Mouse (Mus musculus) heart, postnatal 0 days (tissue): ENCODE measurements around the gene Arpc3. TPM values are rescaled to one million over a fixed set of nuclear protein-coding genes. Genes with fewer than 3 reads are reported as not detected.
A peak's percentile ranks its signal among the peaks of the same experiment; 100 is the strongest.
"Not testable (repeated sequence)": the region's sequence is repeated elsewhere in the genome, so short reads cannot be mapped to it uniquely, and the experiment has no call there.

Experiments used
- ATAC-seq: fragments of 200-750 bp; cut with Nextera tagmentation; 2 replicates; pipeline ENCODE4 v1.8.0; 2017; ENCODE audit warnings: low read depth, moderate number of reproducible peaks, moderate library complexity; ENCODE audit not compliant: insufficient read depth
- DNase-seq: peaks from one replicate; pipeline ENCODE4 v3.0.0-alpha.2; 2016; ENCODE audit warnings: low spot score
- H3K27ac ChIP-seq: fragments of 300-500 bp; sonication (generic); 2 replicates; pipeline ENCODE4 v1.5.1; 2014; ENCODE audit warnings: low read depth, mild to moderate bottlenecking
- H3K27me3 ChIP-seq: fragments of 300-500 bp; sonication (generic); 2 replicates; pipeline ENCODE4 v1.6.1; 2014; ENCODE audit warnings: low read length, mixed read lengths; ENCODE audit not compliant: control insufficient read depth, insufficient read depth
- H3K36me3 ChIP-seq: fragments of 300-500 bp; sonication (generic); replicated peaks from 2 replicates; pipeline ENCODE4 v1.6.1; 2014; ENCODE audit warnings: low read length, mixed read lengths; ENCODE audit not compliant: control insufficient read depth, insufficient read depth
- H3K4me1 ChIP-seq: fragments of 300-500 bp; sonication (generic); 2 replicates; pipeline ENCODE4 v1.6.1; 2014; ENCODE audit warnings: antibody characterized with exemption; ENCODE audit not compliant: control insufficient read depth, insufficient read depth
- H3K4me2 ChIP-seq: fragments of 300-500 bp; sonication (generic); 2 replicates; pipeline ENCODE4 v1.6.1; 2014; ENCODE audit warnings: low read depth, mild to moderate bottlenecking, low read length, moderate library complexity
- H3K4me3 ChIP-seq: fragments of 300-500 bp; sonication (generic); 2 replicates; pipeline ENCODE4 v1.5.1; 2014; ENCODE audit warnings: low read depth, low read length
- H3K9ac ChIP-seq: fragments of 300-500 bp; sonication (generic); replicated peaks from 2 replicates; pipeline ENCODE4 v1.6.1; 2014; ENCODE audit warnings: low read depth, low read length, mixed read lengths
- H3K9me3 ChIP-seq: fragments of 300-500 bp; sonication (generic); replicated peaks from 2 replicates; pipeline ENCODE4 v1.6.1; 2016; ENCODE audit warnings: low read length; ENCODE audit not compliant: control insufficient read depth
- CTCF ChIP-seq: IDR thresholded peaks from 2 replicates; pipeline ENCODE4 v1.5.1; 2016; ENCODE audit warnings: antibody characterized with exemption, control low read depth, low read depth
- EP300 ChIP-seq: IDR thresholded peaks from 2 replicates; pipeline ENCODE4 v1.6.1; 2016; ENCODE audit warnings: antibody characterized with exemption, low read depth
- WGBS: fragments of 180-500 bp; shearing (Covaris S2); extraction: QIAGEN DNeasy Blood & Tissue Kit; methylation state at CpG from one replicate; pipeline ENCODE4 v1.1.7; 2014; 5-methylcytosine and 5-hydroxymethylcytosine counted together
- polyA plus RNA-seq: library from polyadenylated mRNA; unstranded; fragments of >200 nt; fragmentation: Nextera tagmentation; extraction: Ambion mirVana; gene quantifications from 2 replicates; pipeline ENCODE4 v1.2.1, GENCODE M21; 2015
- total RNA-seq: library from RNA; depleted of rRNA; stranded (reverse); fragments of >200 nt; gene quantifications from 2 replicates; pipeline ENCODE4 v1.2.3, GENCODE M21; 2014; ENCODE audit warnings: low replicate concordance

Arpc3 gene
- total and polyA plus RNA-seq, 2 experiments from 2014 or later = 106 to 157 TPM

DNA sequence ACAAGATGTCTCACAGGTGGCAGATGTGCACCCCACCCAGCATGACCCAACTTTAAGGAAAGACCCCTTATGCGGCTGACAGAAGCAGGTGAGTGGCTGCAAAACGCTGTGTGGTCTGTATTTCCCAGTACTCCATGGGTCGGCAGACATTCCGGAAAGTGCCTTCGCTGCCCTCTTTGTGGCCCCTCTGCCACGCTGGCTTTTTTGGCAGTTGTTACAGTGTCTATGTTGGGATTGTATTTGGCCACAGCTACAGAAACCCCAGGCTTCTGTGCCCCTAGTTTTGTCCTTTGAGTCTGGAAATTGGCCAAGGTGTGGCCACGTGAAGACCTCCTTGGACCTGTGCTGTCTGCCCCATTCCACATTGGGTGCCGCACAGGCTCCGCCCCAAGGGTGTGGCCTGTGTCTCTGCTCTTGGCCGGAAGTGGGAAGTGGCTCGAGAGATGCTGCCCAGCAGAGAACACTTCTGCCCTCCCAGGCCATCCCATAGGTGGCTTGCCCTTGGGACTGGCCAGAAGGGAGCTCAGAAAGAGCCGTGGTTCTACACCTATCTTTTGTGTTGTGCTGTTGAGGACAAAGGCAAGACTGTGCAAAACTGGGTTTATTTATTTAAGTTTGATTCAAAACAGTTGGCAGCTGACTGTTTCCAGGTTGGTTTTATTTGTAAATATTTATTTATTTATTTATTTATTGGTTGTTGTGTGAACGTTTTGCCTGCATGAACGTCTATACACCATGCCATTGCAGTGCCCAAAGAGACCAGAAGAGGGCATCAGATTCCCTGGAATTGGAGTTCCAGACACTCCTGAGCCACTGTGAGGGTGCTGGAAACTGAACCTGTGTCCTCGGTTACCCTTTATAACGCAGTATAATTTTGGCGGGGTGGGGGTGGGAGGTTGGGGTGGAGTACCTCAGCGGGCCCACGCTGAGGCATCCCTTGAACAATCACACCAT, 18.3 kb downstream of the Arpc3 start:
- Histone ChIP-seq H3K4me2 (no peak overlapping the region), H3K9ac (no peak overlapping the region), H3K36me3 (peaks cover 30% of the 10 kb centered on the region), H3K27me3 (no peaks in the 10 kb centered on the region), H3K9me3 (no peaks in the 10 kb centered on the region), H3K4me1 (no peaks in the 10 kb centered on the region), H3K4me3 (no peak overlapping the region), H3K27ac (no peak overlapping the region)
- ATAC-seq (no peak), DNase-seq (no peak)
- no peak for TF ChIP-seq EP300
- no peak for TF ChIP-seq CTCF
- WGBS = 84% methylated on average over 19 of the region's 19 CpGs

DNA sequence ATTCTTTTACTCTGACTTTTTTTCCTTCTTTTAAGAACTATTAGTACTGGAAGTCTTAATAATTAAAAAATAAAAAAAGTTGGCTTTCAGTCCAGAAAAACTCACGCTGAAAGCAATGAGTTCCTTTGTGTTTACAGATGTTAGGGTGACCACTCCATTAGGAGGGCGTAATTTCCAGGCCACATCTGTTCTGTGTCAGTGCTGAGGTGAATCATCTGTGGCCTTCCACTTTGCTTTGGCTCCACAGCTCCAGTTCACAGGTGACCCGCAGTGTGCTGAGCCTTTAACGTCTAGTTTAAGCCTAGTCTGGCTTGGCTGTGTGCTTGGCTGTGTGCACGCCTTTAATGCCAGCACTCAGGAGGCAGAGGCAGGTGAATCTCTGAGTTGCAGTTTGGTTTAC, 20.2 kb downstream of the Arpc3 start:
- Histone ChIP-seq H3K36me3 (peaks cover 11% of the 10 kb centered on the region), H3K4me1 (no peaks in the 10 kb centered on the region), H3K4me3 (no peak overlapping the region), H3K4me2 (no peak overlapping the region), H3K27ac (no peak overlapping the region), H3K9ac (no peak overlapping the region), H3K9me3 (no peaks in the 10 kb centered on the region), H3K27me3 (no peaks in the 10 kb centered on the region)
- no peak for TF ChIP-seq EP300
- TF ChIP-seq CTCF = no peak
- no peak for ATAC-seq
- DNase-seq = no peak
- WGBS = 80% methylated on average over 5 of the region's 5 CpGs

DNA sequence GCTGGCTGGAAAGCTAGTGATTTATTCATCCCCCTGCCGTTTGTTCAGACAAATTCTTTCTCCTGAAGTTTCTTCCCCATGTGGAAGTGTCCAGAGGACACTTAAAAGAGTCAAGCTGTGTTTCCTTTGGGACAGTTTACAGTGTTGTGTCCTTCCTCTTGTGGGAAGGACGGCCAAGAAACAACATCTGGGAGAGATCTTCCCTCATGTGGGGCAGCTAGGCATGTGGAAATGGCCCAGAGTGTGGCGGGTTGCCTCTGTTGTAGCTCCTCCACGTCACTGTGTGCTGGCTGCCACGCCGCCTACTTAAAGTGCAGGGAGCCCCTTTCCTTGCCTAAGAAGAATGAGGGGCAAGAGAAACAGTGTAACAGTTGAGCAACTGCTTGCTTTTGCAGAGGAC, 21.1 kb downstream of the Arpc3 start:
- no peak for ATAC-seq
- no peak overlapping the region for H3K9ac ChIP-seq
- no peaks in the 10 kb centered on the region for H3K9me3 ChIP-seq
- 50% methylated on average over 6 of the region's 6 CpGs for WGBS
- H3K4me3 ChIP-seq = no peak overlapping the region
- no peak overlapping the region for H3K4me2 ChIP-seq
- TF ChIP-seq EP300 (no peak), CTCF (no peak)
- no peaks in the 10 kb centered on the region for H3K27me3 ChIP-seq
- DNase-seq = no peak
- H3K27ac ChIP-seq = no peak overlapping the region
- H3K4me1 ChIP-seq = no peaks in the 10 kb centered on the region
- peaks cover 4% of the 10 kb centered on the region; the same call in 1 of the 2 replicates for H3K36me3 ChIP-seq

DNA sequence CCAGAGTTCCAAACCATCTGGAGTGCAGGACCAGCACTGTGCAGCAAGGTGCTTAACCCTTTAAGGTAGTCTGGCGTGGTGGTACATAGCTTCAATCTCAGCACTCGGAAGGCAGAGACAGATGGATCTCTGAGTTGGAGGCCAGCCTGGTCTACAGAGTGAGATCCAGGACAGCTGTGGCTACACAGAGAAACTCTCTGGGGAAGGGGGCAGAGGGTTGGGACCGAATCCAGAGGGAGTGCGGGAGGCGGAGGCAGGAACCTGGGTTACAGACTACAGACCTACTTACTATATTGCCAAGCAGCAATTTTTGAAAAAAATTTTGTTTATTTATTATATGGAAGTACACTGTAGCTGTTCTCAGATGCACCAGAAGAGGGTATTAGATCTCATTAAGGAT, 22.7 kb downstream of the Arpc3 start:
- Histone ChIP-seq H3K36me3 (peaks cover 4% of the 10 kb centered on the region; the same call in 1 of the 2 replicates), H3K27ac (no peak overlapping the region), H3K4me2 (no peak overlapping the region), H3K27me3 (no peaks in the 10 kb centered on the region), H3K4me3 (no peak overlapping the region), H3K9ac (no peak overlapping the region), H3K9me3 (no peaks in the 10 kb centered on the region), H3K4me1 (no peaks in the 10 kb centered on the region)
- no peak for TF ChIP-seq EP300
- no peak for TF ChIP-seq CTCF
- DNase-seq (no peak), ATAC-seq (no peak)
- WGBS = 93% methylated on average over 5 of the region's 5 CpGs

DNA sequence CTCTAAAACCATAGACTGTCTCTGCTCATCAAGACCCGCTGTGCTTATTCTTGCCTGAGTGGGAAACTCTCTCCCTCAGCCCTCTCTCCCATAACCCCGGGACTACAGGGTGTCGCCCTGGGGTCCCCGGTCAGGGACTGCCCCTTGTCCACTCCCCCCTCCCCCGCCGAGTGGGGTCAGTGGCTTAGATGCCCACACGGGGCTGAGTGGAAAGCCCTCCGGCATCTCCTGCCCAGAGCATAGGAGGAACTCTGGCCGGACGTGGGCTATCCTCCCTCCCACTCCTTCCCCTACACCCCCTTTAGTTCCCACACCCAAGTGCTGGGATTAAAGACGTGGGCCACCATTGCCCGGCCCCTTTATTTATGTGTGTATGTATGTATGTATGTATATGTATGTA, 23.8 kb downstream of the Arpc3 start:
- Histone ChIP-seq H3K27me3 (no peaks in the 10 kb centered on the region), H3K27ac (no peak overlapping the region), H3K9me3 (no peaks in the 10 kb centered on the region), H3K9ac (no peak overlapping the region), H3K4me2 (no peak overlapping the region), H3K4me1 (no peaks in the 10 kb centered on the region), H3K36me3 (peaks cover under 1% of the 10 kb centered on the region; the same call in 1 of the 2 replicates), H3K4me3 (no peak overlapping the region)
- TF ChIP-seq CTCF = no peak
- TF ChIP-seq EP300 = no peak
- DNase-seq = no peak
- WGBS = 87% methylated on average over 12 of the region's 12 CpGs
- ATAC-seq = no peak

DNA sequence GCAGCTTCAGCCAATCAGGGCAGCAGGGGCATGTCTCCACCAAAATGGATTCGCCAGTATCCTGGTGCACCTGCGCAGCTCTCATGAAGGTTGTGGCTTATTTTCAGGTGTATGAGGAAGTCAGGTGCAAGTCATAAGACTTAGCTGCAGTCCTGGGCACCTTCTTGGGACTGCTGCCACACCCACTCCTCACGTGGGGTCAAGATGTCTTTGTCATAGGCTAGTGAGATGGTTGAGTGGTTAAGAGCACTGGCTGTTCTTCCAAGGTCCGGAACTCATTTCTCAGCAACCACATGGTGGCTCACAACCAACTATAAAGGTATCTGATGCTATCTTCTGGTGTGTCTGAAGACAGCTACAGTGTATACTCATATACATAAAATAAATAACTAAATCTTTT, 29.0 kb downstream of the Arpc3 start:
- H3K9ac ChIP-seq, H3K4me1 ChIP-seq, H3K4me2 ChIP-seq, H3K36me3 ChIP-seq, ATAC-seq, H3K27ac ChIP-seq, H3K9me3 ChIP-seq, H3K4me3 ChIP-seq, H3K27me3 ChIP-seq: not testable (repeated sequence)
- WGBS = 62% methylated on average over 4 of the region's 4 CpGs
- DNase-seq = peak; percentile 2
